Mouse (Mus musculus) liver, embryonic 12.5 days (tissue): ENCODE results near the gene Bcl2l14. TPM values are rescaled to one million over a fixed set of nuclear protein-coding genes. Genes with fewer than 3 reads are reported as not detected.
A peak's percentile ranks its signal among the peaks of the same experiment; 100 is the strongest.

Source experiments
- ATAC-seq: fragments of 200-750 bp; cut with Nextera tagmentation; 2 replicates; pipeline ENCODE4 v1.8.0; 2017; ENCODE audit warnings: moderate number of reproducible peaks, mild to moderate bottlenecking, moderate library complexity
- H3K27ac ChIP-seq: fragments of 300-500 bp; sonication (generic); 2 replicates; pipeline ENCODE4 v1.5.1; 2016; ENCODE audit warnings: mild to moderate bottlenecking
- H3K27me3 ChIP-seq: fragments of 300-500 bp; sonication (generic); replicated peaks from 2 replicates; pipeline ENCODE4 v1.6.1; 2016; ENCODE audit warnings: mild to moderate bottlenecking, moderate library complexity
- H3K36me3 ChIP-seq: fragments of 300-500 bp; sonication (generic); 2 replicates; pipeline ENCODE4 v1.6.1; 2016; ENCODE audit warnings: mild to moderate bottlenecking, moderate library complexity
- H3K4me1 ChIP-seq: fragments of 300-500 bp; sonication (generic); 2 replicates; pipeline ENCODE4 v1.6.1; 2016
- H3K4me2 ChIP-seq: fragments of 300-500 bp; sonication (generic); 2 replicates; pipeline ENCODE4 v1.6.1; 2016; ENCODE audit warnings: mild to moderate bottlenecking, moderate library complexity
- H3K4me3 ChIP-seq: fragments of 300-500 bp; sonication (generic); 2 replicates; pipeline ENCODE4 v1.5.1; 2016; ENCODE audit warnings: mild to moderate bottlenecking, moderate library complexity
- H3K9ac ChIP-seq: fragments of 300-500 bp; sonication (generic); 2 replicates; pipeline ENCODE4 v1.6.1; 2016; ENCODE audit warnings: mild to moderate bottlenecking, moderate library complexity
- H3K9me3 ChIP-seq: fragments of 300-500 bp; sonication (generic); replicated peaks from 2 replicates; pipeline ENCODE4 v1.6.1; 2016; ENCODE audit warnings: mild to moderate bottlenecking, moderate library complexity
- WGBS: fragments of 180-500 bp; shearing (Covaris S2); methylation state at CpG from one replicate; pipeline ENCODE4 v1.1.7; 2016; ENCODE audit not compliant: insufficient replicate concordance; 5-methylcytosine and 5-hydroxymethylcytosine counted together
- polyA plus RNA-seq: library from polyadenylated mRNA; unstranded; fragments of >200 nt; fragmentation: Nextera tagmentation; extraction: Ambion mirVana; gene quantifications from 2 replicates; pipeline ENCODE4 v1.2.1, GENCODE M21; 2016

Gene Bcl2l14
- polyA plus RNA-seq, 1 experiment from 2014 or later = 0.38 TPM

DNA sequence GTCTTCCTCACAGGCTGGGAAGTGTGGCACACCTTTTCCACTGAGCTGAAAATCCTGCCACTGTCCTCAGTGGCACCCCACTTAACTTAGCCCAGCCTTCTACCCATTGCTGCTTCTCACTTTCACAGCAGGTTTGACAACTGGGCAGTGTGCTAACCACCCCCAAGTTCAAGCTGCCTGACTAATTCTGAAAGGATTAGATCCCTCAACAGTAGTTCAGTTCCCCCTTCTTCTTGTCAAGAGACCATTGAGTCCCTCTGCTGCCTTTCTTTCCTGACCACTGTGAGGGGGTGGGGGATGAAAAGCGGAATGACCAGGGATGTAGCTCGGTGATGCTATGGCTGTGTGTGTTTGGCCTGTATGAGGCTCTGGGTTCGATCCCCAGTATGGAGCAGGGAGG, 37.2 kb downstream of the Bcl2l14 start:
- Histone ChIP-seq H3K9me3 (no peaks in the 10 kb centered on the region), H3K27ac (no peak overlapping the region), H3K4me1 (no peaks in the 10 kb centered on the region), H3K4me2 (no peak overlapping the region), H3K36me3 (no peaks in the 10 kb centered on the region), H3K27me3 (0 out of 2 replicates have a peak, but pooled peaks cover 3% of the 10 kb centered on the region), H3K4me3 (no peak overlapping the region), H3K9ac (no peak overlapping the region)
- no peak for ATAC-seq
- WGBS = 73% methylated on average over 3 of the region's 3 CpGs

DNA sequence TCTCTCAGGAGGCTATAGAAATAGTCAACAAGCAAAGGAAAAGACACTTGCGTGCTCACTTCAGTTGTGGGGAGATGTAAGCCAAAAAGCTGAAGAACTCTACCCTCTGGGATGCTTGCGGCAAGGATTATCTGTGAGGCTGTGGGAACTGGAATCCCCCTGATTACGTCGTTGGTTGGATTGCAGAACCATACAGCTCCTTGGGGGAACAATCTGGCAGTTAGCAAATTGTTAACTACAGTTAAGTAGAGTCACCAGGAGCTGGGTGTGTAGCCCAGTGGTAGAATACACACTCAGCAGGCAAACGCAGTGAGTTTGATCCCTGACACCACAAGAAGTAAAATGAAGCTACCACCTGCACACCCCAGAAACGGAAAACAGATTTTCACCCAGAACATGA, 37.9 kb downstream of the Bcl2l14 start:
- Histone ChIP-seq H3K4me1 (no peaks in the 10 kb centered on the region), H3K36me3 (no peaks in the 10 kb centered on the region), H3K4me2 (no peak overlapping the region), H3K27me3 (0 out of 2 replicates have a peak, but pooled peaks cover 3% of the 10 kb centered on the region), H3K9me3 (no peaks in the 10 kb centered on the region), H3K9ac (no peak overlapping the region), H3K27ac (no peak overlapping the region), H3K4me3 (no peak overlapping the region)
- ATAC-seq = no peak
- WGBS = 68% methylated on average over 6 of the region's 6 CpGs

GRCm38 (mm10) chr6:134434866-134435390, 38.8 kb downstream of the Bcl2l14 start:
- Histone ChIP-seq H3K27me3 (0 out of 2 replicates have a peak, but pooled peaks cover 3% of the 10 kb centered on the region), H3K4me1 (no peaks in the 10 kb centered on the region), H3K4me2 (no peak overlapping the region), H3K9me3 (no peaks in the 10 kb centered on the region), H3K36me3 (no peaks in the 10 kb centered on the region), H3K4me3 (no peak overlapping the region), H3K27ac (no peak overlapping the region), H3K9ac (no peak overlapping the region)
- ATAC-seq = no peak
- WGBS = 68% methylated on average over 9 of the region's 9 CpGs

- Histone ChIP-seq H3K27ac (no peak overlapping the region), H3K27me3 (peaks cover 3% of the 10 kb centered on the region; the same call in 1 of the 2 replicates), H3K4me3 (no peak overlapping the region), H3K4me2 (no peak overlapping the region), H3K4me1 (no peaks in the 10 kb centered on the region), H3K9me3 (no peaks in the 10 kb centered on the region), H3K9ac (no peak overlapping the region), H3K36me3 (no peaks in the 10 kb centered on the region)
- 51% methylated on average over 5 of the region's 5 CpGs for WGBS
- ATAC-seq = 0 out of 2 replicates have a peak, but pooled peaks have one; percentile 13
Measured at GRCm38 (mm10) chr6:134436955-134437354, 40.8 kb downstream of the Bcl2l14 start.

DNA sequence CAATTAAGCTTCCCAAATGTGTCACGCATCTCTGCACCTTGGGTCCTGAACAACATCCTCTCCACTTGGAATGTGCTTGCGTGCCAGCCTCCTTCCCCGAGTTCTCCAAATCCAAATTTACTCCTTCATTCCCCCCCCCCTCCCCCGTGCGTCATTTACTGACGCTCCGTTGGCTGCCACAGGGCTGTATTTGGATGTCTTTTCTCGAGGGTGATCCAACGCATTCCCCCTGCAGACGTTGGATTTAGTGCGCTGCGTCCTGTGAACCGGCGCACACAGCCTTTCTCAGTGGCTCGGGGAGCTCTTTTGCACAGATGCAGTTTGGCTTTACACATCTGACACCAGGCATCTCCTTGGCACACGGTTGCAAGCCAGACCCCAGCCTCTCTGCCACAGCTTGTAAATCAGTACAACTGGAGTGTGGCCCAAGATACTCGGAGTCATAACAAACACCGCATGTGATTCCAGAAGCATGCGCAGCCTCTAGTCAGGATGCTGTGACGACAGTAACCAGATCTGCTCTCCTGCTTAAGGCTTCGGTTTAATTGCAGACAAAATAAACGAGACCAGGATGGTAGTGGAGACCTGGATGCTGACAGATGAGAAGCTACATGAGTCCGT, 43.4 kb downstream of the Bcl2l14 start:
- Histone ChIP-seq H3K27ac (no peak overlapping the region), H3K4me1 (peaks cover 6% of the 10 kb centered on the region), H3K27me3 (no peaks in the 10 kb centered on the region; the same call in 1 of the 2 replicates), H3K4me2 (peak overlapping the region; percentile 5; the same call in 1 of the 2 replicates), H3K9ac (no peak overlapping the region), H3K4me3 (no peak overlapping the region), H3K36me3 (peaks cover under 1% of the 10 kb centered on the region; the same call in 1 of the 2 replicates), H3K9me3 (no peaks in the 10 kb centered on the region)
- no peak for ATAC-seq
- WGBS = 61% methylated on average over 23 of the region's 23 CpGs

DNA sequence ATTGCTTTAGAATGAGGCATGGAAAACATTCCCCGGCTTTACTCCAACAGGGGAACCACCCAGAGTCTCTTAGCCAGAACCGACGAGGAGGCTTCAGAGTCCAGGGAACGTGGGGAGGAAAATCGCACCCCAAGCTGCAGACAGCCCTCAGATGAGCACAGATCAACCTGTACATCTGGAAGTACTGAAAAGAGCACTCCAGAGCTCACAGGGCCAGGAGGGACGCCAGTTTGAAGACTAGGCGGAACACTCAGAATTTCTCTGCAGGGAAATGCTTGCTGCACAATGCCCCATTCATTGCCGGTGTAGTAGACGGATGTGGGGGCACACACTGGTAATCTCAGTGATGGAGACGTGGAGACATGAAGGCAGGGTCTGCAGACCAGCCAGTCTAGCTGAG, 43.9 kb downstream of the Bcl2l14 start:
- H3K9ac ChIP-seq = no peak overlapping the region
- H3K27ac ChIP-seq = no peak overlapping the region
- peaks cover 5% of the 10 kb centered on the region for H3K36me3 ChIP-seq
- no peak for ATAC-seq
- no peaks in the 10 kb centered on the region for H3K9me3 ChIP-seq
- no peak overlapping the region for H3K4me3 ChIP-seq
- H3K4me1 ChIP-seq = peaks cover 6% of the 10 kb centered on the region
- no peak overlapping the region; the same call in 1 of the 2 replicates for H3K4me2 ChIP-seq
- WGBS = 65% methylated on average over 10 of the region's 10 CpGs
- H3K27me3 ChIP-seq = no peaks in the 10 kb centered on the region; the same call in 1 of the 2 replicates

DNA sequence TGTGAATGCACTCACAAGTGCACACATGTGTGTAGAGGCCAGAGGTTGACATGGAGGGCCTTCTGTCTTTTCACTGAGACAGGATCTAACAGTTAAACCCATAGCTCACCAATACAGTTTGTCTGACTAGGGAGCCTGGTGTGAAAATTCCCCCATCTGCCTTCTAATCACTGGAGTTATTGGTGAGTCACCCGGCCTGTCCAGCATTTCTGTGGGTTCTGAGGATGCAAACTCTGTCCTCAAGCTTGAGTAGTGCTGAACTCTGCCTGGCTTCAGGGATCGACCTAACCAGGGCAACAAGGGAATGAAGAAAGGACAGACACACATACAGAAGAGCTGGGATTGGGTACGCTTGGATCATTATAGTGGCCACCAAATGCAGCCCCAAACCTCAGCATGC, 45.6 kb downstream of the Bcl2l14 start:
- Histone ChIP-seq H3K9ac (no peak overlapping the region), H3K36me3 (peaks cover 16% of the 10 kb centered on the region), H3K9me3 (no peaks in the 10 kb centered on the region), H3K4me3 (no peak overlapping the region), H3K27me3 (no peaks in the 10 kb centered on the region; the same call in 1 of the 2 replicates), H3K27ac (no peak overlapping the region), H3K4me2 (no peak overlapping the region), H3K4me1 (peaks cover 6% of the 10 kb centered on the region)
- no peak for ATAC-seq
- WGBS = 70% methylated on average over 3 of the region's 3 CpGs

DNA sequence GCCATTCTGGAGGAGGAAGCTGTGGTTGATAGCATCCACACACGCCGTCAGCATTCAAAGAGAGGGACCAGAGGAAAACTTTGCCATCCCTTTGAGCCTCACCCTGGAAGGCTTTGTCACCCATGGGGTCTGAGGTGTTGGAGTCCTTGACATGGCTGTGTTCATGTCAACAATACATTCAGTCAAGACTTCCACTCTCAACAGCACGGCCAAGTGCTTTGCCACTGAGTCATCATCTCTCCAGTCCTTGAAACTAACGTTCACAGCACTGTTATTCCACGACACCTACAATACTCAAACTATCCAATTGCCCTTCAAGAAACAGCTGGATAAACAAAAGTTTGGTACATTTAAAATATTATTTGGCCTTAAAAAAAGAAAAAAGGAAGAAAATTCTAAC, 46.1 kb downstream of the Bcl2l14 start:
- Histone ChIP-seq H3K4me2 (no peak overlapping the region), H3K9me3 (no peaks in the 10 kb centered on the region), H3K27me3 (no peaks in the 10 kb centered on the region; the same call in 1 of the 2 replicates), H3K36me3 (peaks cover 16% of the 10 kb centered on the region), H3K9ac (no peak overlapping the region), H3K4me1 (peaks cover 6% of the 10 kb centered on the region), H3K27ac (no peak overlapping the region), H3K4me3 (no peak overlapping the region)
- 68% methylated on average over 5 of the region's 5 CpGs for WGBS
- no peak for ATAC-seq

DNA sequence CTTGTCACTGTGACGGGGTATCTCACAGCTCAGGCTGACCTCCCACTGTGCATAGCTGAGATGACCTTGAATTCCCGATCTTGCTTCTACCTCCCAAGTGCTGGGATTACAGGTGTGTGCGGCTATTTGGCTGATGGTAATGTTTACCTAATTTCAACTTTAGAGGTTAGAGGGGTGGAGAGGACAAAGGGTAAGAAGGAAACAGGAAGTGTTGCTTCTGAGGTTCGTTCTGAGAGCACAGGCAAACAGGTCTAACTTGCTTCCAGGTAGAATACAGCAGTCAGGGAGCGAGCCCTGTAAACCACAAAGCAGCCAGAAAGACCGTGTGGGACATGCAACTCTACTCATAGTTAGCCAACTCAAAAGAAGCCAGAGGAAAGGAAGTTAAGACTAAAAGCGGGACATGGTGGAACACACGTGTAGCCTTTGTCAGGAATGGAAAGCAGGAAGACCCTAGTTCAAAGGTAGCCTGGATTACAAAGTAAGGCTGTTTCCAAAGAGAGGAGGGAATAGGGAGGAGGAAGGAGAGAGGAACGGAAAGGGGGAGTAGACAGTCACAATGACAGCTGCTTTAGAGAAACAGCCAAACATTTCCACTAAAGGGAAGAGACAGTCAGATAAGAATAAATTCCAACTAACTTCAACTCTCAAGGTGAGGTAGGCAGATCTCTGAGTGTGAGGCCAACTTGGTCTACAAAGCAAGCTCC, 47.2 kb downstream of the Bcl2l14 start:
- ATAC-seq = 0 out of 2 replicates have a peak, but pooled peaks have one; percentile 18
- 55% methylated on average over 9 of the region's 9 CpGs for WGBS
- H3K27ac ChIP-seq = 0 out of 2 replicates have a peak overlapping the region, but pooled peaks have one; percentile 40

DNA sequence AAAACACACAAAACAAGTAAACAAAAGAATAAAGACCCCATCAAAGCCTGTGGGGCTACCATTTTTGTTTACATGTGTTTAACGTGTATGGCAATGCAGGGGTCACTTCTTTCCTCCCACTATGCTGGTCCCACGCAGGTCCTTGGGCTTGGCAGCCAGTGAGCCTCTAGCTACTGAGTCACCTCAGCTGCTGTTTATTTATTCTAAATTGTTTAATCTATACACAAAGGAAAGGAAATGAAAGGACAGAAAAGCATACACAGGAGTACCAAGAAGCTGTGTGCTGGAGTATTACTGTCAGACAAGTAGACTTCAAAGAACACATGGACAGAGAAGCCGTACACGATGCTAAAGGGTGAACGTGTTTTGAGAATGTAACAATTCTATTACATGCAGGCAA, 47.8 kb downstream of the Bcl2l14 start:
- ATAC-seq = no peak
- peaks cover 6% of the 10 kb centered on the region for H3K4me1 ChIP-seq
- 77% methylated on average over 5 of the region's 5 CpGs for WGBS
- H3K9me3 ChIP-seq = no peaks in the 10 kb centered on the region
- no peak overlapping the region for H3K9ac ChIP-seq
- no peak overlapping the region for H3K4me2 ChIP-seq
- H3K4me3 ChIP-seq = no peak overlapping the region
- H3K27ac ChIP-seq = no peak overlapping the region
- H3K36me3 ChIP-seq = peaks cover 21% of the 10 kb centered on the region
- no peaks in the 10 kb centered on the region; the same call in 1 of the 2 replicates for H3K27me3 ChIP-seq

More for the DNA sequence above, 47.2 kb downstream of the Bcl2l14 start:
- no peak overlapping the region for H3K9ac ChIP-seq
- no peak overlapping the region for H3K4me3 ChIP-seq
- no peaks in the 10 kb centered on the region for H3K9me3 ChIP-seq
- peaks cover 16% of the 10 kb centered on the region for H3K36me3 ChIP-seq
- no peak overlapping the region for H3K4me2 ChIP-seq
- H3K27me3 ChIP-seq = no peaks in the 10 kb centered on the region; the same call in 1 of the 2 replicates
- H3K4me1 ChIP-seq = peaks cover 6% of the 10 kb centered on the region

- H3K9me3 ChIP-seq = no peaks in the 10 kb centered on the region
- ATAC-seq = no peak
- peaks cover 60% of the 10 kb centered on the region for H3K36me3 ChIP-seq
- no peak overlapping the region for H3K4me3 ChIP-seq
- H3K27me3 ChIP-seq = no peaks in the 10 kb centered on the region
- H3K4me2 ChIP-seq = no peak overlapping the region
- no peak overlapping the region for H3K9ac ChIP-seq
- H3K27ac ChIP-seq = no peak overlapping the region
- peaks cover 13% of the 10 kb centered on the region for H3K4me1 ChIP-seq
- 88% methylated on average over 12 of the region's 12 CpGs for WGBS
Measured at GRCm38 (mm10) chr6:134448451-134448850, 52.3 kb downstream of the Bcl2l14 start.

DNA sequence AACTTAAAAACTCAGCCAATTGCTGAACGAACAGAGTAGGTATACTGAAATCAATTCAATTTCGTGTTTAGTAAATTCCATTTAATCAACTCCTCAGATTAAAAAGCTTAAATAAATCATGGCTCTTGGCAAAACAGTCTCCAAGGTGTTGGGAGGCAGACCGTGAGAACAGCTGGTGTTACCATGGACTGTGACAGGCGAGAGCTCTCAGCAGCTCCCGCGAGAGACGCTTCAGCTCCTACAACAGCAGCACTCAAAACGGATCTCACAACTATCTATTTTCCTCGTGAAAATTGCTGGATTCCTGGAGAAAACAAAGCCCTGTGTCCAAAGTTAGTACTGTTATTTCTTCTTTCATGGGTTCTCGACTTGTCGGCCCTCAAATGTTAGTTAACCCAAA, 53.8 kb downstream of the Bcl2l14 start:
- peaks cover 71% of the 10 kb centered on the region for H3K36me3 ChIP-seq
- H3K4me1 ChIP-seq = peaks cover 19% of the 10 kb centered on the region
- WGBS = 83% methylated on average over 11 of the region's 11 CpGs

More for the DNA sequence above, 53.8 kb downstream of the Bcl2l14 start:
- no peak overlapping the region for H3K4me3 ChIP-seq
- no peaks in the 10 kb centered on the region for H3K27me3 ChIP-seq
- H3K9me3 ChIP-seq = no peaks in the 10 kb centered on the region
- no peak overlapping the region for H3K9ac ChIP-seq
- H3K4me2 ChIP-seq = no peak overlapping the region
- H3K27ac ChIP-seq = no peak overlapping the region
- no peak for ATAC-seq
